Mouse (Mus musculus) layer of hippocampus, adult 2 months (tissue): Measurements from ENCODE around the gene Pcgf1. TPM values are rescaled to one million over a fixed set of nuclear protein-coding genes. Genes with fewer than 3 reads are reported as not detected.
A peak's percentile ranks its signal among the peaks of the same experiment; 100 is the strongest.

Source experiments
- DNase-seq, 2 experiments: peaks; one replicate each; pipeline ENCODE4 v3.0.0; 2022; ENCODE audit warnings: low spot score in 2 of 2
- H3K27ac ChIP-seq: fragments of 200-600 bp; 2 replicates; pipeline ENCODE4 v1.8.1; 2022
- H3K4me3 ChIP-seq: fragments of 200-600 bp; 2 replicates; pipeline ENCODE4 v1.8.1; 2022; ENCODE audit warnings: mild to moderate bottlenecking
- CTCF ChIP-seq: fragments of 200-600 bp; conservative IDR thresholded peaks from 2 replicates; pipeline ENCODE4 v1.8.1; 2022; ENCODE audit warnings: antibody characterized with exemption, mild to moderate bottlenecking, moderate library complexity
- total RNA-seq, 2 experiments: library from RNA; stranded (reverse); gene quantifications; 2 replicates each; pipeline ENCODE4 v1.2.3; 2021

The Pcgf1 gene
- total RNA-seq, 2 experiments from 2014 or later = 36.3 to 37.5 TPM

DNA sequence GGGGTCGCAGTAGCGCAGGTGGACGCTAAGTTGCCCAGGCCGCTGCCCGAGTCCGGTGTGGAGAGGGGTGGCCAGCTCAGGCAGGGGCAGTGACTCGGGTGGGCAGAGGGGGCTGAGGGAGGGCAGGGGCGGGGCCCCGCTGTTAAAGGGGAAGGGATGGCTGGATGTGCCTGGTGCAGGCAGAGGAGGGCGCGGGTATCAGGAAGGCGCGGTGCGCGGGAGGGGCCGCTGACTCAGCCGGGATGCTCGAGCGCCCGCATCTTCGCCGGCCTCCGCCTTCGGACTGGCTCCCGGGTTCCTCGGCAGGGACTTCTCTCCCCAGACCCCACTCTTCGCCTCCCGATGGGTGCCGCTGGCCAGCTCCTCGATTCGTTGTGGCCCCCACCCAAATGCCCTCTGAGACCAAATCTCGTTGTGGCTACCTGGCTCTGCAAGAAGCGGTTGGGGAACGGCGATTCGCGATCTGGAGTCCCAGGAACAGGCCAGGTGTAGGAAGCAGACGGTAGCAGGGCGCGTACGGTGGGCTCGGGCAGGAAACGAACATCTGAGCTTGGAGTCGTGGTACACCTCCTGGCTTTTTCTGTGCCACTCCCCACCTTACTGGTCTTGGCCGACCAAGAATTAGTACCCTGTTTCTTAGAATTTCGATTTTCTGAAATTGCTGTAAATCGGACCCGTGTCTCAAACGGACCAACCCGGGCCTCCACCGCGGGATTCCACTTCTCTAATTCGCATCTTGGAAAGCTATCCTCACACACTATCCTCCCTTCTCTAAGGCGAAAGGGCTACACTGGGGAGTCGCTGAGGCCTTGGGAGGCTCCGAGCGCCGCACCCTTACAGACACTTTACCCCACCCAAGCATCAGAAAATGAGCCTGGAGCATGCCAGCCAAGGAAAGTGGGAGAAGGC, 7.1 kb upstream of the Pcgf1 start:
- no peak overlapping the region for H3K27ac ChIP-seq
- no peak for DNase-seq
- TF ChIP-seq CTCF = no peak
- no peak overlapping the region for H3K4me3 ChIP-seq

DNA sequence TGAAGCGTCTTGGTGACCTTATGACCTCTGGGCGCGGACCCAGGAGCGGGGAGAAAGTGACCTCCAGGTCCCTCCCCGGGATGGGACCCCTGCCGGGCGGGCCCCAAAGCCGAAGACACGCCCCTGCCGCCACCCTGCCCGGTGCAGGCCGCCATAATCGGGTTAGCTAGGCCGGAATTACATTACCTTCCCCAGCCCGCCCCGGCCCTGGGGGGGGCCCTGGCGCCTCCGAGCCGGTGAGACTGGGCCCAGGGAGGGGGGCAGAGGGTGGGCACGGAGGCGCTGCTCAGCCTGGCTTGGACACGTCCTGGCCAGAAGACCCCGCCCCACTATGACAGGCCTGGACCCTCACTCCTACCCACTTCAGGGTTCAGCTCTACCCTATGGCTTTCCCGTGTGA, 6.4 kb upstream of the Pcgf1 start:
- H3K4me3 ChIP-seq = no peak overlapping the region
- no peak for DNase-seq
- TF ChIP-seq CTCF = no peak

DNA sequence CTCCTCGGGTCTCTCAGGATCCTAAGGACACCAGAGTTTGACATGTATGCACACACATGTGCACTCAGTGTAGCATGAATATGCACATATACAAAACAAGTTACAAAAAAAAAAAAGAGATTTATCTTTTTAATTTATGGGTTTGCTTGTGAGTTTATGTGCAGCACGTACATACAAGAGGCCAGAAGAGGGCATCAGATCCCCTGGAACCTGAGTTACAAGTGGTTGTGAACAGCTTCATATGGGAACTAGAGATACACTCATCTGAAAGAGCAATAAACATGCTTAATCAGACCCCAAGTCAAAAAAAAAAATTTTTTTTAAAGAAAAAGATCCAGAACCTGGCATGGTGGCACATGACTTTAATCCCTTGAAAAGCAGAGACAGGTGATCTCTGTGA, 2.7 kb upstream of the Pcgf1 start:
- no peak for DNase-seq
- peak; percentile 49 for TF ChIP-seq CTCF
- H3K27ac ChIP-seq = no peak overlapping the region
- no peak overlapping the region for H3K4me3 ChIP-seq

More for the DNA sequence above, 6.4 kb upstream of the Pcgf1 start:
- H3K27ac ChIP-seq = no peak overlapping the region

DNA sequence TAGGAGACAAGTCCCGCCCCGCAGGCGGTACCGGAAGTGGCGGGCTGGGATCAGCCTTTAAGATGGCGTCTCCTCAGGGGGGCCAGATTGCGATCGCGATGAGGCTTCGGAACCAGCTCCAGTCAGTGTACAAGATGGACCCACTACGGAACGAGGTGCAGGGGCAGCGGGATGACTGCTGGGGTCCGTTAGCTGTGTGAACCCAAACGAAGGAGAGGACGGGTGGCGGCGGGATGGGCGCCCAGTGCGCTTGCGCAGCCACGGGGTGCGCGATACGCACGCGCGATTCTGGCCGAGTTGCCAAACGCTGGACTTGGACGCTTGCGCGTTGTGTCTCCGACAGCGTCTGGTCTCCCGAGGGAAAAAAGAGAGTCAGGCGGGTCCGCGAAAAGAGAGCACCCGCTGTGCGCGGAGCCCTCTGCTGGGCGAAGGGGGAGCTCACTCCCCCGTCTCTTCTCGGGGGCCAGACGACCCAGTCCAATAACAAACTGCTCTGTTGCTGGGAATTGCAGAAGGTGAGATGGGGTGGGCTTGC, 722 bp downstream of the Pcgf1 start:
- Histone ChIP-seq H3K4me3 (peak overlapping the region; percentile 95), H3K27ac (peak overlapping the region; percentile 99)
- peak; percentile 82 for TF ChIP-seq CTCF
- DNase-seq = peak; percentile 97 to 100

DNA sequence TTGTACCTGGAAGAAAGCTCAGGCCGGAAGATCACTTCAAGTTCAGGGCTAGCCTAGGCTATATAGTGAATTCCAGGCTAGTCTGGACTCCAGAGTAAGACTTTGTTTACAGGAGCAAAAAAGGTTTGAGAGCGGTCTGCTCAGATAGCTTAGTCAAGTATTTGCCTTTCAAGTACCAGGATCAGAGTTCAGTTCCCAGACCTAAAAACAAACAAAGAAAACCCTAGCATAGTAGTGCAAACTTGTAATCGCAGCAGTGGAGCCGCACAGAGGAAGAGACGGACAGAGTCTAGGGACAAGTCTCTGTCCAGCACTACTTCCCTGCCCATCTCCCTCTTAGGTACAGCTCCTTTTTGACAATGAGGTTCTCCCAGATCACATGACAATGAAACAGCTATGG, 2.5 kb downstream of the Pcgf1 start:
- no peak overlapping the region for H3K27ac ChIP-seq
- TF ChIP-seq CTCF = no peak

DNA sequence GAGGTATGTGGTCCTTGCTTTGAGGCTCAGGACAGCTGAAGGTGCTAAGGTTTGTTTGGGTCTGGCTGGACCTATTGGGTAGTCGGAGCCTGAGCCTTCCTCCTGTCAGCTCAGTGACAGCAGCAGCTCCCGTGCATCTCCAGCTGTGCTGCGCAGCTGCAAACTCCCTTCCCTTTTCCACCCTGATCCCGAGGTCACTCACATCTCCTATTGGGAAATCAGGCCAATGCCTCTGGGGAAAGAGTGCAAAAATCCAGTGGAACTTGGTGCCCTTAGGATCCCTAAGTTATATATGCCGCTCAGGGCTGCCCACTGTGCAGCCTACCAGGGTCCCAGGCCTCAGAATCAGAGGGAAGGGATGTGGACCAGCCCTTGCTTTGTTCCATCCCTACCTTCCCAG, 5.8 kb downstream of the Pcgf1 start:
- Histone ChIP-seq H3K4me3 (no peak overlapping the region), H3K27ac (no peak overlapping the region)
- no peak for DNase-seq
- TF ChIP-seq CTCF = no peak

More for the DNA sequence above, 2.5 kb downstream of the Pcgf1 start:
- H3K4me3 ChIP-seq = no peak overlapping the region
- no peak for DNase-seq

DNA sequence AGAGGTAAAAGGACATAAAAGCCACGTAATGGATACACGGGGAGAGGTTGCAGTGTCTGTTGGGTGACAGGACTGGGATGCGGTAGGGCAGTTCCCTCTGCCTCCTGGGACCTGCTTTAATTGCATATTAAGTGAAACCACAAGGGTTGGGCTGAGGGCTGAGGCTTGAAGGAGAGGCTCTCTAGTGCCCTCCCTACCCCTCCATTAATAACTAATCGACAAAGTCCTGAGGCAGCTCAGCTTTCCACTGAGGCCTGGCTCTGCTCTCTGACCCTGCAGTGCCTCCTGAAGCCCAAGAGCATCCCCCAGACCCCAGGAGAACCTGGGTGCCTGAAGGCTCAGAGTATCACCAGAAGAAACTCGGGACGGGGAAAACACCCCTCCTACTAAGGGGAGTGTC, 6.8 kb downstream of the Pcgf1 start:
- Histone ChIP-seq H3K4me3 (no peak overlapping the region), H3K27ac (no peak overlapping the region)
- no peak for TF ChIP-seq CTCF
- no peak for DNase-seq

DNA sequence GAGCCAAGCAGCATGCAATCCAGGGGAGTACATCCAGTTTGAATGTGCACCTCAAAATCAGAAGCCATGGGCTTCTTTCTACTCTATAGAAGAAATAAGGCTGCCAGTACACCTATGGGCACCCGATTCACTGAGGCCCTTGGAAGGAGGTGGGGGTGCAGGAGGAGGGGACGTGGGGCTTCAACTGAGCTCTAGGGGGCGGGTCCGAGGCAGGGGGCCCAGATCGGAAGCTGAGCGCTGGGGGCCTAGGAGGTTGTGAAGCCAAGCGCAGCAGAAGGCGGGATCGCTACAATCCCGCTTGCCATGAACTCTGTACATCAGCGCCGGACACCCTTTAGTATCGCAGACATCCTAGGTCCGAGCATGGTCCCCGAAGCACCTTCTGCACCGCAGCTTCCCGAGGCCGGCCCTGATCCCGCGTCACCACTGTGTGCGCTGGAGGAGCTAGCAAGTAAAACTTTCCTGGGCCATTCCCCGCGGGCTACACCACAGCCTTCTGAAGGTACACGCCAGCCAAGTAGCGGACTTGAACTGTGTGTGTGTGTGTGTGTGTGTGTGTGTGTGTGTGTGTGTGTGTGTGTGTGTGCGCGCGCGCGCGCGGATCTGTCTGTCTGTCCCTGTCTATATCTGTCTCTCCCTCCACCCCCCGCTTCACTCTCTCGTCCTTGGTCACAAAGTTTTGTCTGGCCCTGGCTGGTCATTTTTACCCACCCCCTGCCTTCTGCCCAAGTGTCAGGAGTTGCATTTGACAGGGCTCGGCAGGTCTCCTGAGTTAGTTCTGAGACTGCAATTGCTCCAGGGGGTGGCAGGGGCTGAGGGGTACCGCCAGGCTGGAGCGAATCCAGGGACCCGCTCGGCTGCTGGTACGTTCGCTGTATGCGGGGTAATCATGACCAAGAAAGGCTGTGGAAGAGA, 8.7 kb downstream of the Pcgf1 start, which contains the start of gene Lbx2:
Gene Lbx2 (plus strand): TSS at position 247 of the 915 bp plus-strand sequence.
- Histone ChIP-seq H3K27ac (no peak within 1 kb of the TSS), H3K4me3 (no peak within 1 kb of the TSS; the same call in 1 of the 2 replicates)
- no peak for DNase-seq
- no peak for TF ChIP-seq CTCF

DNA sequence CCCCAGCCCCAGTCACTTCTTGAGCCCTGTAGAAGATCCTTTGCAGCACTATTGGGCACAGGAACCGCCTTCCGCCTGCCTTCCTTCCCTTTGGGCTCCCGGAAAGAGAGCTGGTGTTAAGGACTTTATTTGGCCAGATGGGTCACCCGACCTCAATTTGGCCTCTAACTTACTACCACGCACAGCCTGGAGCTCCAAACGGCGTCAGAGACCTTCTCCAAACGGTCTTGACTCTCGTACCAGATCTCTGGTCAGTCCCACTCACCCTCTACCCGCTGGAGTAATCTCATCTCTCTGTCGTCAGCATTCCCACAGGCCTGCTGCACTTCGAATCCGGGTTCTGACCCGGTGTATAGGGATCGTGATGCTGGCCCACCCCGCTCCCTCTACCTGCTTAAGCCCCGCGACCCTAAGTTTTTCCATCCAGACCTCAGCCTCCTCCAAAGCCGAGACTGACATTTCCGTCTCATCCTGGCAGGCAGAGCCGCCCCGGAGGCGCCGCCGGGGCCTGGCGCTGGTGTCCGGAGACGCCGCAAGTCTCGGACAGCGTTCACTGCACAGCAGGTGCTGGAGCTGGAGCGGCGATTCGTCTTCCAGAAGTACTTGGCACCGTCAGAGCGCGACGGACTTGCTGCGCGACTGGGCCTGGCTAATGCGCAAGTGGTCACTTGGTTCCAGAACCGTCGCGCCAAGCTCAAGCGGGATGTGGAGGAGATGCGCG, 9.7 kb downstream of the Pcgf1 start:
- no peak overlapping the region for H3K27ac ChIP-seq
- DNase-seq = no peak
- peak overlapping the region; percentile 24; the same call in 1 of the 2 replicates for H3K4me3 ChIP-seq
- TF ChIP-seq CTCF = no peak

DNA sequence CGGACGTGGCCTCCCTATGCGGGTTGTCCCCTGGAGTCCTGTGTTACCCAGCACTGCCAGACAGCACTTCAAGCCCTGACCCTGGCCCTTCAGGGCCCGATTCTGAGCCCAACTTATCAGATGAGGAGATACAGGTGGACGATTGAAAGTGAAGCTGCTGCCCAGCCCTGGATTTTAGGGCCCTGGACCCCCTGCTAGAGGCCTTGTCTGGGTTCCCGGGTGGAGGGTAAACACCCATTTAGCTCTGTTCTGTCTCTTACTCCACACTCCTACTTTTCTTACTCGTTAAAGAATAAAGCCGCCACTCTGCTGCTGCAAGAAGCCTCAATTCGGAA, 10.2 kb downstream of the Pcgf1 start:
- Histone ChIP-seq H3K4me3 (peak overlapping the region; percentile 24; the same call in 1 of the 2 replicates), H3K27ac (no peak overlapping the region)
- TF ChIP-seq CTCF = no peak
- DNase-seq = no peak

DNA sequence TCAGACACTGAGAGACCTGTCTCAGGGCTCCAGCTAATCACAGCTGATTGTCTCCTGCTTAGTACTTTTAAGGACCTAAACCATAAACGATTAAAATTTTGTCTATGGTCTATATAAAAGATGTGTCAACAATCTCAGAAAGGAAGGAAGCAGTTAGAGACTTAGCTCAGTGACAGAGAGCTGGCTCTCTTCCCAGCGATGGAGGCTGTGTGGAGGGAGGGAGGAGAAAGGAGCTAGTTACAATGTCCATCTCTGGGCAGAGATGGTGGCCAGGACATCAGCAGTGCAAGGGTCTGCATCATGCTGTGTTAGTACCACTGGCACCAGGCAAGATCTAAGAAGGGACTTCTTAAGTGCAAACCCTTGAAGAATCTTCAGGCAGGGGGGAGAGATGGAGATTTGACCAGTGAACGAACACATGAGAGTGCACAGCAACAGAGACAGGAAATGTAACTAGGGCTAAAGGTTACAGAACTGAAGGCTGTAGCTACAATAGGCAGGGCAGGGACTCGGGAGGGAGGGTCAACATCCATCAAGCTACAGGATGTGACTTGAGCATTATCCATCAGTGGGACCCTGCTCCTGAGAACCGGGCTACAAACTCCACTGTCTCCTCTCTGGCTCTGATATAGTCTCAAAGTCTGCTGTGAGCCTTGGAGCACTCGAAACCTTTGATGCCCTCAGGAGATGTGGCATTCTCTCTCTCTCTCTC, 14.9 kb downstream of the Pcgf1 start:
- no peak for DNase-seq
- Histone ChIP-seq H3K27ac (no peak overlapping the region), H3K4me3 (no peak overlapping the region)
- no peak for TF ChIP-seq CTCF

DNA sequence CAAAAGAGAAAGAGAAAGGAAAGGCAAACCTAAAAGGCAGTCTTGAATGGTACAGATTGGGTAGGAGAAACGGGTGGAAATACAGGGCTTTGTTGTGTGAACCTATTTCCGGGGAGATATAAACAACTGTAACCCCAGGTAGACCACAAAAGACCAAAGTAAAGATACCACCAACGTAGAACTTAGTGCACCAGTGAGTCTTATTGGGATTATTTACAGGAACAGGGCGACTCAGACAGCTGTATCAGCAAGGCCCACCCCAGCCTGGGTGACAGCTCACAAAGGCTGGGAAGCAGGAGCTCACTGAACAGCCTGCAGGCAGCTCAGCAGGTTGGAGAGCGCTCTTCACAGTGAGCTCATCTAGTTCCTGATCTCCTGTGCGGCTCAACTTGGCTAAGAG, 18.3 kb downstream of the Pcgf1 start:
- DNase-seq = no peak
- no peak overlapping the region for H3K27ac ChIP-seq
- TF ChIP-seq CTCF = no peak
- H3K4me3 ChIP-seq = no peak overlapping the region
